Mouse (Mus musculus) heart, postnatal 14 days (tissue): Measurements from ENCODE around the gene Kpna2. TPM values are rescaled to one million over a fixed set of nuclear protein-coding genes. Genes with fewer than 3 reads are reported as not detected.
A peak's percentile ranks its signal among the peaks of the same experiment; 100 is the strongest.
"Not testable (repeated sequence)": the region's sequence is repeated elsewhere in the genome, so short reads cannot be mapped to it uniquely, and the experiment has no call there.

Source experiments
- DNase-seq, 2 experiments: peaks; one replicate each; pipeline ENCODE4 v3.0.0; 2021 to 2022
- intact Hi-C: fragments of 180-260 bp; cut with DNase I; formaldehyde crosslinking; loops from one replicate; pipeline ENCODE4 v1.15.1; 2025
- total RNA-seq, 2 experiments: library from RNA; stranded (reverse); gene quantifications; 2 replicates each; pipeline ENCODE4 v1.2.3; 2021

Kpna2 gene
- total RNA-seq, 2 experiments from 2014 or later = 84.2 to 103 TPM

DNA sequence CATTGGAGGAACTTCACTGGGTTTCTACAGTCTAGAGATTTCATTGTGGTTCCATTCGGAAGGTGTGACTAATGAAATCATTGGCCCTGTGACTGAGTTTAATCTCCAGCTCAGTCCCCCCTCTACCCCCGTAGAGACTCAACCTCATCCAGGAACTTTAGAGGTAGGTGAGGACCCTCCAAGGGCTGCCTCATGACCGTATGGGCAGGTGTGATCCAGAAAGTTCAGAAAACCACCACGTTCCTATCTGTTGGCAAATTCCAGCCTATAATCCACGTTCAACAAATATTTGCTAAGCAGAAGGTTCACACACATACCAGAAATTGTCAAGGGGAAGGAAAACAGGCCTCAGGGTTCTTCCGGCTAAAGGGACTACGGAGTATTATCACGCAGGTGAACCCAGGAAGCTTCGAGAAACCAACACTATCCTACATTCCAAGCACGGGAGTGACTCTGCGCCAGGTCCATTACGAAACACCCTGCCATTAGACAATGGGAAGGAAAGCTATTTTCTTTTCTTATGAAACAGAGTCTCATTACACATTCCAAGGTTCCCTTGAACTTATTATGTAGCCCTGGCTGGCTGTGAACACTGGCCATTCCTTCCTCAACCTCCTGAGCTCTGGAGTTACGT, 22.8 kb upstream of the Kpna2 start:
- intact Hi-C loops = no loop called here
- no peak for DNase-seq

DNA sequence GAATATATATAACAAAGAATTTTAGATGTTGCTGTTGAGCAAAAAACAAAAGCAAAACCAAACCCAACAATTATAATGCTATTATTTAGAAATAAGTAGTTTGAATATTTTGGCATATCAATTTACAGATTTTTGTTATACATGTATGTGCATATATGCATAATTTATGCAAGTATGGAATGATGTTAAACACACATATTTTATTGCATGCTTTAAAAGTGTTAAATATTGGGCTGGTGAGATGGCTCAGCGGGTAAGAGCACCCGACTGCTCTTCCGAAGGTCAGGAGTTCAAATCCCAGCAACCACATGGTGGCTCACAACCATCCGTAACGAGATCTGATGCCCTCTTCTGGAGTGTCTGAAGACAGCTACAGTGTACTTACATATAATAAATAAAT, 20.4 kb upstream of the Kpna2 start:
- intact Hi-C loops, DNase-seq: not testable (repeated sequence)

DNA sequence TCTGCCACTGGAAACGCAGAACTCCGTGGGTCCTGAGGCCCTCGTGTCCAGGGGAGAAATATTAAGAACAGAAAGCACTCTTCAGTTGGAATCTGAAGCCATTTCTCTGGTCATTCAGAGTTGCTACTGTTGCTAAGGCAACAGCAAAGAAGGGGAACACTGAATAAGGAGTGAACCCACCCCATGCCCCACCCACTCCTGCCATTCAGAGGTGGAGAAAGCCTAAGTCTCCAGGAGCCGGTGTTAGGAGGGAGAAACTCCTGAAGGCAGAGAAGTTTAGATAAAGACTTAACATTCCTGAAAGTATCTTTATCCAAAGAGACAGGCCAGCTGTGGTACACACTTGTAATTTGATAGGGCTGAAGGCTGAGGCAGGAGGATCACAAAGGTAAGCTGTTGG, 20.0 kb upstream of the Kpna2 start:
- intact Hi-C loops = no loop called here

DNA sequence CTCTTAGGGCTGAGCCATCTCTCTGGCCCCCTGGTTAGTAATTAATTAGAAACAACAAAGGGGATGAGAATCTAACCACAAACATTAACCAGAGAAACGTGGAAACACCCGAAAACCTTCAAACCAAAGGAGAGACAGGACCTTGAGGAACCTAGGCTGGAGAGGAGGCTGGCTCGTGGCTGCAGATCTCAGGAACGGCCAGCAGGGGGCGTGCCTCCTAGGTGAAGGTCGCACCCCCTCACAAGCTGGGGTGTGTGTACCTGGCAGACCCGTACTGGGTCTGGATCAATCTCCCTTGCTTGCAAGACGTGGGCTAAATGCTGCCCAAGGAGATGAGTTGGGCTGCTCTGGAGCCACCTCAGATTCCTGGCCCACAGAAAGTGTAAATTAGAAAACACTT, 19.3 kb upstream of the Kpna2 start:
- intact Hi-C loops = no loop called here

More for the DNA sequence above, 20.0 kb upstream of the Kpna2 start:
- no peak for DNase-seq

DNA sequence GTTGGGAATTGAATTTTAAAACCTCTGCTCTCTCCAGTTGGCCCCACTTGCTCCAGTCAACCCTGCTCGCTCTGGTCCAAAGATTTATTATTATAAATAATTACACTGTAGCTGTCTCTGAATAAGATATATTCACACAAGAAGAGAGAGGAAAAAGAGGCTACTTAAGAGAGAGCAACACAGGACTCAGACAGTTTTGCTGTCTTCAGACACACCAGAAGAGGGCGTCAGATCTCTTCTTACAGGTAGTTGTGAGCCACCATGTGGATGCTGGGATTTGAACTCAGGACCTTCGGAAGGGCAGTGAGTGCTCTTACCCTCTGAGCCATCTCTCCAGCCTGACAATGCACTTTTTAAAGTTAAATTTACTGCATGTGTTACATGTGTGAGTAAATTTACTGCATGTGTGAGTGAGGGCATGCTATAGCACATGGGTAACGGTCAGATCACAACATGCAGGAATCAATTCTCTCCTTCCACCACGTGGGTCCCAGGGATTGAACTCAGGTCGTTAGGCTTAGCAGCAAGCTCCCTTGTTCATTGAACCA, 18.1 kb upstream of the Kpna2 start:
- intact Hi-C loops = no loop called here
- DNase-seq = no peak

More for the DNA sequence above, 19.3 kb upstream of the Kpna2 start:
- DNase-seq = no peak

DNA sequence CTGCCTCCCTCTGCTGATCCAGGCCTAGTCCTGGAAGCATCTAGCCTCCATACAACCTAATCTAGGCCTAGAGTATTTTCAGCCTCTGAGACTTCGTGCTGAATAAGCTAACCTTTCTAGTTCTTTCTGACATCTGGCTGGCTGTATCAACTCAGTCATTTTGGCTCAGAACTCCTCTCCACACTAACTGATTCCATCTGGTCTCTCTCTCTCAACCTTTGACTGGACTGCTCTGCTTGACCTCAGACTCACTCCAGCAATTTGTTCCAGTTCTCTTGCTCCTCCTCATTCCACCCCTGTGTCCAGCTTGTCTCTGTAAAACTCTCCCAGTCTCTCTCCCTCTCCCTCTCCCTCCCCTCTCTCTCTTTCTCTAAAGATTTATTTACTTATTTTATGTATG, 17.6 kb upstream of the Kpna2 start:
- no peak for DNase-seq
- intact Hi-C loops = no loop called here

DNA sequence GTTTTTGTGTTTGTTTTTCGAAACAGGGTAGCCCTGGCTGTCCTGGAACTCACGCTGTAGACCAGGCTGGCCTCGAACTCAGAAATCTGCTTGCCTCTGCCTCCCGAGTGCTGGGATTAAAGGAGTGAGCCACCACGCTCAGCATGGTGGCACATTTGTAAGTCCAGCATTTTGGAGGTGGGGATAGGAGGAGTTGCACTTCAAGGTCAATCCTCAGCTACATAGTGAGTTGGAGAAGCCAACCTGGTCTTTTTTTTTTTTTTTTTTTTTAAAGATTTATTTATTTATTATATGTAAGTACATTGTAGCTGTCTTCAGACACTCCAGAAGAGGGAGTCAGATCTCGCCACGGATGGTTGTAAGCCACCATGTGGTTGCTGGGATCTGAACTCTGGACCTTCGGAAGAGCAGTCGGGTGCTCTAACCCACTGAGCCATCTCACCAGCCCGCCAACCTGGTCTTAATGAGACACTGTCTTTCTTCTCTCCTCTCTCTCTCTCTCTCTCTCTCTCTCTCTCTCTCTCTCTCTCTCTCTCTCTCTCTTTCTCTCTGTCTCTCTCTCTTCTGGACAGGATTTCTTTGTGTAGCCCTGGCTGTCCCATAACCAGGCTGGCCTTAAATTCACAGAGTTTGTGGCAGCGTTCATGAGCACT, 16.3 kb upstream of the Kpna2 start:
- DNase-seq, intact Hi-C loops: not testable (repeated sequence)

DNA sequence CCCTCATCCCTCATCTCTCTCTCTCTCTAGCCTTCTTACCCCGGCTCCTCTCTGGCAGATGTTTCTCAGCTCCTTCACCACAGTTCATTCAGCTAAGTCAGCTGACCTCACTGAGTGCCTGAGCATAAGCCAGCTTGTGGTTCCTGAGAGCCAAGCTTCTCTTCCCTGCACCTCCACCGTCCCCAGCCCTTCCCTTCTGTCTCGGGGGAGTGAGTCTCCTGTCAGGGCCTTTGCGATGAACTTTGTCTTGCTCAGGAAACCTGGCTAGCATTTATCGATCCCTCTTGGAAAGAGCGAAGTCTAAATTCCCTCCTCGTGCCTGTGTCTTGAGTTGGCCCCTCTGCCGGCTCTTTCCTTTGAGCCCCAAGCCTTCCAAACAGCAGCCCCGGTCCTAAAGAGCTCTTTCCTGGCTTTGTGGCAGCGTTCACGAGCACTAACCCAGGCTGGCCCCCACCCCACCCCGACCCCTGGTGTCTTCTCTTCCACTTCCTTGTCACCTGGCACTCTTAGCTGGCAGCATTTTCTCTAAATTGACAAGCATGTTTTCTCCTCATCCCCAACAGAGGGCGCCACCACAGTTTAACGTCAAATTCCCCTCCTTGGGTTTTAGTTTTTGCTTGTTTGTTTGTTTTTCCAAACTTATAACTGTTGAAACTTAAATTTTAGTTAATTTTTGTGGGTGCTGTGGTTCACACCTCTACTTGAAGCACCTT, 15.4 kb upstream of the Kpna2 start:
- intact Hi-C loops = no loop called here
- peak in 1 of 2 experiments; percentile 47 for DNase-seq

DNA sequence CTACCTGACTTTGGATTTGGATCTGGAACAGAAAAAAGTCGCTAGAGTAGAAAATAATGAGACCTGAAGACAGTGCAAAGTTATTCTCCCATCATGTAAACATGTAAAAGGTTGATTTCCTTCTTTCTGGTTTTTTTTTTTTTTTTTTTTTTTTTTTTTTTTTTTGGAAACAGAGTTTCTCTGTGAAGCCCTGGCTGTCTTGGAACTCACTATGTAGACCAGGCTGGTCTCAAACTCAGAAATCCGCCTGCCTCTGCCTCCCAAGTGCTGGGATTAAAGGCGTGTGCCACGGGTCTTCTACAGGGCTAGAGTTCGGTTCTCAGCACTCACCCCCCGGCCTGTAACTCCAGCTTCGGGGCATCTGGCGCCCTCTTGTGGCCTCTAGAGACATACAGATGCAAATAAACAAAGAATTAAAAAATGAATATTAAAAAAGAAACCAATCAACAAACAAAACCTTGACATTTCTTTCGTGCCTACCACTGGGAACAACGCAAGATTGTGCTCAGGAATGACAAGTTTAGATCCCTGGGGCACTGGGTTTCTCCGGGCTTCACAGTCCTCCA, 14.8 kb upstream of the Kpna2 start:
- intact Hi-C loops = no loop called here

DNA sequence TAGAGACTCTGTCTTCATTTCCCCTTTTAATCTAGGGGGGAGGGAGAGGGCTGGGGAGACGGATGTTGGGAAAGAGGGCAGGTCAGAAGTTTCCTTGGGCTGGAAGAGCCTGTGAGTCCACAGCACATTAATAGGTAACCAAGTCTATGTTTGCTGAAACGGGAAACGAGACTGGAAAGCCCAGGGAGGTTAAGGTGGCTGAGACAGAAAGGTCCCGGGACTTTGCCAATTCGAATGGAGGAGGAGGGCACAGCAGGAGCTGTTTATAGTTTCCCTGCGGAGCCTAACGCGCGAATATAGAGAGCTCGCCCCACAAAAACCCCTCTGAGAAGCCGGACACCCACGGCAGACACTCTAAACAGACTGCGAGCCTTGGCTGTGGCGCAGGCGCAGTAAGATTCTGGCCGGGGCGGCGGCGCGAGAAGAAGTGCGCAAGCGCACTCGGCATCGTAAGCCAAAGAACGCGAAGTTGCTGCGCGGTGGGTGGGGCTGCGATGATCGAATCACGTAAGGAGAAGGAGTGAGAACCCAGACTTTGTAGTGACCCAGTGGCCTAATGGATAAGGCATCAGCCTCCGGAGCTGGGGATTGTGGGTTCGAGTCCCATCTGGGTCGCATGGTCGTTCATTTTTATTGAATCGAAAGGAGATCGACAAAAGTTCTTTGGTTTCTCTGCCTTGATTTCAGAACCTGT, 13.1 kb upstream of the Kpna2 start:
- DNase-seq = peak; percentile 99
- intact Hi-C loops = no loop called here

More for the DNA sequence above, 14.8 kb upstream of the Kpna2 start:
- DNase-seq = no peak

DNA sequence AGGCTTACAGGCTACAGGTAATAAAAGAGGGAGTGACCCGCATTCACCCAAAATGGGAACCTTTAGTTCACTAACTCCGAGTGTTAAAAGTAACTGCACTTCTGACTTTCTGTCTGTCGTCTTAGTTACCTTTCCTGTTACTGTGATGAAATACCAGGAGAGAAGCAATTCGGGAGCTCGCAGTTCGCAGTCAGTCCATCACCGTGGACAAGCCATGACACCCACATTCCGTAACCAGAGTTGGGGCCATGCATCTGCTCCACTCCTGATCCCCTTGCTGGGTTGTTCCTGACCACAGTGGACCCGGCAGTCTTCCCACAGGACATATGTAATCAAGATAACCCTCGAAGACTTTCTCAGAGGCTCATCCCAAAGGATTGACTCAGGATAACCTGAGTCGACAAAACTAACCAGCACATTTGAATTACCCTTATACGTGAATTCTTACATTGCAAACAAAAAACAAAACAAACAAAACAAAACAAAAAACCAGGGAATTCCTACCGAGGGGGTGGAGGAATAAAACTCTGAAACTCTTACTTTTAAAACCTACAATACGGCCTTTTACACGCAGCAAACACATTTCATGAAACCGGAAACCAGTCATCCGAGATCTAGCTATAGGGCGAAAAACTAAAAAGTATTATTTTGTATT, 12.5 kb upstream of the Kpna2 start:
- intact Hi-C loops = no loop called here
- no peak for DNase-seq

DNA sequence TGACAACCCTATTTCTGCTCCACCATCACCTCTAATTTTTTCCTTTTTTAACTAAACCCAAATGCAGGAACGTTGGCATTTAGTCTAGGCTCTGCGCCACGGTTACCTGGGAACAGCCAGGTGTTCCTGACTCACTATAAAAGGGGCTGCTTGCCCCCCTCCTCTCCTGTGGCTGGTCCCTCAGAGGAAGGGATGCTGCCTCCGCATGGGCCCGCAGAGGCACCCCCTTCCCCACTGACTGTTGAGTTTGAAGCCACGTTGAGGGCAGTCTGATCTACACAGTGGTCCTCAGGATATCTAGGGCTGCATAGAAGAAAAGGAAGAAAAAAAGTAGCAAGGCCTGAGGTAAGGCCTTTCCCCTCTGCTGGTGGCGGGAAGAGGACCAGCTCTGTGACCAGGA, 11.8 kb upstream of the Kpna2 start:
- intact Hi-C loops = no loop called here
- no peak for DNase-seq

DNA sequence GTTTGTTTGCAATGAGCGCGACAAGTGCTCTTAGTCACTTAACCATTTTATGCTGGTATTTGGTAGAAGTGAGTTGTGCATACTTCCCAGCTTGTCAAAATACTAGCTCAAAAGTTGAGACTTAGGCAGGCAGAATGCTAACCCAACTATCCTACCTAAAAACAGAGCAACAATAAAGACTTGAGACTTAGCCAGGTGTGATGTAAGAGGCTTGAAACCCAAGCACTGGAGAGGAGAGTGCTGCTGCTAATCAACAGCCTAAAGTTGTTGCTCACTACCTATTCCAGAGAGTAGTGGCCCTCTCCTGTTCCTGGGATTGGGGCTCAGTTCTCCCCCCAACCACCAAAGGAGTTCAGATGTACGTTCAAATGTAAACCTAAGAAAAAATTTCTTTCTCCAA, 11.1 kb upstream of the Kpna2 start:
- intact Hi-C loops = no loop called here
- DNase-seq = no peak

DNA sequence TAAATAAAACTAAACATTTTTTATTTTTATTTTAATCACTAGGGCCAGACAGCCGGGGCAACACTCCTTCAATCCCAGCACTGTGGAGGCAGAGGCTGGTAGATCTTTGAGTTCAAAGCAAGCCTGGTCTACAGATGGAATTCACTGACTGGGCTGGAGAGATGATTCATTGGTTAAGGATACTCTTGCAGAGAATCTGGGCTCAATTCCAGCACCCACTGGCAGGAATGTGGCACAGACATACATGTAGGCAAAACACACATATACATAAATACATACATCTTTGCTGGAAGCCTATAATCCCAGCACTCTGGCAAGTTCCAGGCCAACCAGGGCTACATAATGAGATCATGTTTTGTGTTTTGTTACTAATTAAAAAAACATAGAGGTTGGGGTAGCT, 6.2 kb upstream of the Kpna2 start:
- DNase-seq = no peak
- intact Hi-C loops = no loop called here

DNA sequence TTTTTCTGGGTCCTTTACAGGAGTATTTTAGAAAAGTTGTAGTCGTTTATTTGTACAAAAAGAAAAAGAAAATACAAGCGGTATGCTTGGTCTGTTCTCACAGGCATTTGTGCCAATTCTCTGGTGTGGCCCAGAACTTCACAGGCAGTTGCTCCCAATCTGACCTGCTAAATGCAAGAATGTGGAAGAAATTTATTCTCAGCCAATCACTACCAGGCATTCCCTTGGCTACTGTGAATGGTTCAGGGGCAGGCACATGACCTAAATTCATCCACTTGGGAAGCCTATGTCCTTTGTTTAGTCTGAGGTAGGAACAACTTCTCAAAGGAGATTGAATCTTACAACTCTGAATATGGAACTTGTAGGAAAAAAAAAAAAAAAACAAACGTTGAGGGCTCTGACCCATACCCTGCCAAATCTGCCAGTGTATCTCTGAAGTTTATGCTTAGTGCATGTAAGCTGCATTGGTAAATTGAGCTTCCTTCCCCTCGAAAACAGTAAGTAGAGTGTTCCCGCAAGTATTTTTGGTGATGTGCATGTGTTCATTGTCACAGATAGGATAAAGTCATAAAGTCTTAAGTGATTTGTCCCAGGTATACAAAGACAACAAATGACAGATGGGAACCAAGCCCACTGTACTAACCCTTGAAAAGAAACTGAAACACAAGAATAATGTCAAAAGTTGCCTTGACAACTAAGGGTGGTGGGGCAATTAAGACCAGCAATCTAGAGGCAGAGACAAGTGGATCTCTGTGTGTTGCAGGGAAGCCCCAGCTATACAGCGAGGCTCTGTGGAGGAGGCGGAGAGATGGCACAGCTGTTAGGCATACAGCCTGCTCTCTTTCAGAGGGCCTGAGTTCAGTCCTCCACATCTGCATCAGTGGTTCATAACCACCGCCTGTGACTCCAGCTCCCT, 2.7 kb upstream of the Kpna2 start:
- intact Hi-C loops = no loop called here
- DNase-seq = no peak

DNA sequence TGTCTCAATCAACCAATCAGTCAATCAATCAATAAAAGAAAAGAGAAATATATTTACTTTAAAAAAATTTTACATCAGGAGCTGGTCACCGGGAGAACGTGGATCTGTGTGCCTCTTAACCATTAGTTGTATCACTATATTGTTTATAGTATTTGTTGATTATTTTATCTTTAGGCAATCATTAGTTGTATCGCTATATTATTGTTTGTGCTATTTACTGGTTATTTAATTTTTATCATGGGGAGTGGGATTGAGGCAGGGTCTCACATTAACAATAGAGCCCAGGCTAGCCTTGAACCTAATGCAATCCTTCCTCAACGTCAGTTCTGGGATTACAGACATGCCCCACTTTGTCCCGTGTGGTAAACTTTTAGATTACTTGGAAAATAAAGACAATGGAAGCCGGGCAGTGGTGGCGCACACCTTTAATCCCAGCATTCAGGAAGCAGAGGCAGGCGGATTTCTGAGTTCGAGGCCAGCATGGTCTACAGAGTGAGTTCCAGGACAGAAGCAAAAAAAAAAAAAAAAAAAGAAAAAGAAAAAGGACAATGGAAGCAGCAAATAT, 690 bp upstream of the Kpna2 start:
- intact Hi-C loops = loop anchor here (5.0 kb wide), 1 partner anchor 213 kb away; the partner anchor contains the start of genes Cep95 and Ddx5
- no peak for DNase-seq

DNA sequence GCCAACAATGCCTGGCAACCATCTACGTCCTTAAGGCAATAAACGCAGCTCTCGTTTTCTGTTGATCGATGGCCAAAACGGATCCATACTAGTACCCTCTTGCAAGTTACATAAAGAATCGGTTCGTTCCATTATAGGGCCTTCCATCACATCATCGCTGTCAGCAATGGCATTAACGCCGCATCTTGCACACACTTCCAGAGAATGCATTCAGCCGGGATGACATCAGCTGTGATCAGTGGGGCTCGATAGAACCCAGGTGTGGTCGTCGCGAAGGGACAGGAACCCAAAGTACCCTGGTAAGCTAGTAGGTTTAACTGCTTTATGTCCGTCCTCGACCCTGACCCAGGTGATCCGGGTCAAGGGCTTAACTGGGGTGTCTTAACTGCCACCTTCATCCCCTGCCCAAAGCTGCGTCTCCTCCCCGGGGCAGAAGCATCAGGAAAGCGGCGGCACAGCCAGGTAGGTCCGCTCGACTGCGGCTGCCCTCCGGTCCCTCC, 640 bp downstream of the Kpna2 start:
- no peak for DNase-seq
- intact Hi-C loops = loop anchor here (5.0 kb wide), 1 partner anchor 211 kb away; the partner anchor contains the start of genes Cep95 and Ddx5

DNA sequence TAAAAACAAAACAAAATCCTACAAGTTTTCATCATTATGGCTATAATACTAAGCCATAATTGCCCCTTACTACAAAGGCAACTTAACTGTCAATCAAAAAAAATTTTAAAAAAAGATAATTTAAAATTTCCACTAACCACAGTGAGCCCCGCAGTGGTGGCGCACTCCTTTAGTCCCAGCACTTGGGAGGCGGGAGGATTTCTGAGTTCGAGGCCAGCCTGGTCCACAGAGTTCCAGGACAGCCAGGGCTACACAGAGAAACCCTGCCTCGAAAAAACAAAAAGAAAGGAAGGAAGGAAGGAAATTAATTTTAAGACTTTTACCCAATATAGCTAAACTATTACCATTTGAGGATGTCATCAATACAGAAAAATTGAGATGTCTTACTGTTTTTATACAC, 1.4 kb downstream of the Kpna2 start:
- DNase-seq = no peak
- intact Hi-C loops = loop anchor here (5.0 kb wide), 1 partner anchor 211 kb away; the partner anchor contains the start of genes Cep95 and Ddx5
